13 mouse cellular contexts compared by ENCODE assay signal in the genomic region with DNA sequence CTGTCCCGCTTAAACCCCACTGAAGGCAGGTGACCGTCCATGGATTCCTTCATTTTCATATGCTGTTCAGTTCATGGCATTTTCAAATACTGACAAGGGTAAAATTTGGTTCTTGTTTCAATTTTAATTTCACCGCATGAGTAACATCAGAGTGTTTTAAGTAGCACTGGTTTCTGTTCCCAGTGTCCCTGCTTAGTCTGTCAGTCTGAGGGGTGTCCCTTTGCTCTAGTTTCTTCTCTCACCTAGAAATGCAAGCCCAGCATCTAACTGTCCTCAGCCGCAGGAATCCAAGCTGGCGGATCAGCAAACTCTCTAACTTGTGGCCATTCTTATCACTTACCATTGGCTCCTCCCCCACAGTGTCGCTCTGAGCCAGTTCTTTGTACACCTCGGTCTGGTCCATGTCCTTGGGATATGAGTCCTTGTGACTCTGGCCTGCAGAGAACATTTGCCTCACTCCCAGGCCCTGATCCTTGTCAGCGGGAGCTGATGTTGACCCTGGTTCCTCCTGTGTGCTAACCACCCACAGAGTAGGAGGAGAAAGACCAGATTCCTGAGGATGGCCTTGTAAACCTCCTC. TPM values are rescaled to one million over a fixed set of nuclear protein-coding genes. Genes with fewer than 3 reads are reported as not detected.
DNase-seq lines count a peak whose midpoint lies in the region; ATAC-seq and TF ChIP-seq lines count a peak whose summit lies in the region.
"Had no signal": no experiment of that assay in that cellular context is flagged by ENCODE, and none has a peak within 500 bp of the region (broad histone marks: within the 10 kb centered on the region; RNA-seq: fewer than 3 reads in every experiment).

No protein-coding gene starts in this region.

- no peak overlapping the region for H3K4me3 ChIP-seq in liver, postnatal 0 days (ENCODE audit: low read depth, low read length)
- H3K4me3 ChIP-seq in hindbrain, embryonic 10.5 days: no peak overlapping the region
- H3K4me3 ChIP-seq: embryonic facial prominence, embryonic 15.5 days; forebrain, embryonic 13.5 days; hindbrain, embryonic 15.5 days; layer of hippocampus, adult 2 months; limb, embryonic 15.5 days; midbrain, embryonic 13.5 days had no signal

- 58% methylated on average over 8 of the region's 8 CpGs for WGBS in liver, postnatal 0 days (ENCODE audit: insufficient replicate concordance)
- 81% methylated on average over 8 of the region's 8 CpGs for WGBS in hindbrain, embryonic 10.5 days

- H3K36me3 ChIP-seq in liver, postnatal 0 days (replicated peaks; ENCODE audit: insufficient read depth, low read length): no peaks in the 10 kb centered on the region
- 0 out of 2 replicates have a peak, but pooled peaks cover 10% of the 10 kb centered on the region for H3K36me3 ChIP-seq in hindbrain, embryonic 10.5 days
- H3K36me3 ChIP-seq: embryonic facial prominence, embryonic 15.5 days; hindbrain, embryonic 15.5 days; limb, embryonic 15.5 days had no signal

- TF ChIP-seq CTCF in liver, postnatal 0 days (IDR thresholded peaks at IDR 0.05; ENCODE audit: low read depth): no peak

- no peak overlapping the region for H3K27ac ChIP-seq in liver, postnatal 0 days (ENCODE audit: low read depth)
- H3K27ac ChIP-seq in hindbrain, embryonic 10.5 days: no peak overlapping the region
- H3K27ac ChIP-seq: embryonic facial prominence, embryonic 15.5 days; forebrain, embryonic 13.5 days; hindbrain, embryonic 15.5 days; limb, embryonic 15.5 days; midbrain, embryonic 13.5 days had no signal

- H3K27me3 ChIP-seq in liver, postnatal 0 days (ENCODE audit: insufficient read depth, low read length): no peaks in the 10 kb centered on the region
- no peaks in the 10 kb centered on the region for H3K27me3 ChIP-seq in hindbrain, embryonic 10.5 days (ENCODE audit: insufficient read depth, poor library complexity, severe bottlenecking)
- H3K27me3 ChIP-seq: embryonic facial prominence, embryonic 15.5 days; forebrain, embryonic 13.5 days; hindbrain, embryonic 15.5 days; limb, embryonic 15.5 days; midbrain, embryonic 13.5 days had no signal

- H3K4me1 ChIP-seq in liver, postnatal 0 days (ENCODE audit: insufficient read depth): peaks cover 30% of the 10 kb centered on the region
- peaks cover 72% of the 10 kb centered on the region for H3K4me1 ChIP-seq in hindbrain, embryonic 10.5 days (replicated peaks)

- peak; percentile 5 for DNase-seq in cerebellum, adult 9-11 months
- no peak for DNase-seq in cerebellum, adult 8-10 months
- peak; percentile 11 for DNase-seq in liver
- DNase-seq in liver, postnatal 0 days: no peak
- DNase-seq in induced T-regulatory cell, adult 2 months (ENCODE audit: low read depth): peak; percentile 58
- peak; percentile 74 for DNase-seq in testis, postnatal 14 days (ENCODE audit: low spot score)
- DNase-seq in hindbrain, embryonic 10.5 days (ENCODE audit: low spot score): no peak

- H3K9me3 ChIP-seq in liver, postnatal 0 days (ENCODE audit: low read length): no peaks in the 10 kb centered on the region
- H3K9me3 ChIP-seq in hindbrain, embryonic 10.5 days: no peaks in the 10 kb centered on the region
- H3K9me3 ChIP-seq: embryonic facial prominence, embryonic 15.5 days; forebrain, embryonic 13.5 days; hindbrain, embryonic 15.5 days; limb, embryonic 15.5 days; midbrain, embryonic 13.5 days had no signal

- no peak overlapping the region for H3K4me2 ChIP-seq in liver, postnatal 0 days (ENCODE audit: low read depth, low read length)
- H3K4me2 ChIP-seq: embryonic facial prominence, embryonic 15.5 days; forebrain, embryonic 13.5 days; hindbrain, embryonic 15.5 days; limb, embryonic 15.5 days; midbrain, embryonic 13.5 days had no signal

- TF ChIP-seq EP300 in liver, postnatal 0 days (IDR thresholded peaks at IDR 0.05; ENCODE audit: low read depth): no peak

- H3K9ac ChIP-seq in liver, postnatal 0 days (replicated peaks): no peak overlapping the region
- H3K9ac ChIP-seq: embryonic facial prominence, embryonic 15.5 days; forebrain, embryonic 13.5 days; hindbrain, embryonic 15.5 days; limb, embryonic 15.5 days; midbrain, embryonic 13.5 days had no signal

- ATAC-seq in liver, postnatal 0 days: no peak
- ATAC-seq: forebrain, embryonic 13.5 days; midbrain, embryonic 13.5 days had no signal

RNA-seq across cellular contexts. Expression of a gene that starts 9.5 kb away (rescaled TPM):
- polyA plus RNA-seq in liver, postnatal 0 days (2015; fragmentation: Nextera tagmentation; extraction: Ambion mirVana): 6.5 and 6.8 TPM in 2 replicates
- 30.6 and 34.1 TPM in 2 replicates for polyA plus RNA-seq in hindbrain, embryonic 10.5 days (2016; fragmentation: Nextera tagmentation; extraction: Ambion mirVana)

Comparison
In these comparisons a context has a peak if more than half of its experiments do, and no peak if none do; other contexts are left out.
1. DNase-seq: peak in cerebellum, adult 9-11 months (single experiment), liver (single experiment), induced T-regulatory cell, adult 2 months (single experiment) and testis, postnatal 14 days (single experiment); none in cerebellum, adult 8-10 months (single experiment), liver, postnatal 0 days (single experiment) and hindbrain, embryonic 10.5 days (single experiment).